Mouse (Mus musculus) frontal cortex, postnatal 10 days (tissue): ENCODE results near the gene Nanos3.

Experiments
- DNase-seq, 2 experiments: peaks; one replicate each; pipeline ENCODE4 v3.0.0; 2022; ENCODE audit warnings: low spot score in 2 of 2, mixed read lengths in 1 of 2

Nanos3 gene

GRCm38 (mm10) chr8:84183261-84184084 is 1.5 kb downstream of the Nanos3 start:
- peak in 1 of 2 experiments; percentile 39 for DNase-seq

GRCm38 (mm10) chr8:84182833-84183232 is 2.2 kb downstream of the Nanos3 start:
- DNase-seq, result no peak

- DNase-seq, result no peak
Measured at GRCm38 (mm10) chr8:84180530-84181190, 4.4 kb downstream of the Nanos3 start.

GRCm38 (mm10) chr8:84179946-84180345 is 5.1 kb downstream of the Nanos3 start:
- DNase-seq, result no peak

GRCm38 (mm10) chr8:84178592-84178991 is 6.4 kb downstream of the Nanos3 start:
- DNase-seq, result no peak

- DNase-seq, result no peak
Measured at GRCm38 (mm10) chr8:84177405-84177804, 7.6 kb downstream of the Nanos3 start.

GRCm38 (mm10) chr8:84176560-84176959 is 8.5 kb downstream of the Nanos3 start:
- no peak for DNase-seq

- DNase-seq, result no peak
Measured at GRCm38 (mm10) chr8:84173861-84174260, 11.2 kb downstream of the Nanos3 start.

- no peak for DNase-seq
Measured at GRCm38 (mm10) chr8:84170096-84170495, 14.9 kb downstream of the Nanos3 start.

- no peak for DNase-seq
Measured at GRCm38 (mm10) chr8:84167696-84168095, 17.3 kb downstream of the Nanos3 start.

GRCm38 (mm10) chr8:84157620-84158019 is 27.4 kb downstream of the Nanos3 start:
- DNase-seq, result no peak

GRCm38 (mm10) chr8:84149181-84149580 is 35.8 kb downstream of the Nanos3 start:
- DNase-seq, result no peak

GRCm38 (mm10) chr8:84148531-84148850 is 36.5 kb downstream of the Nanos3 start:
- no peak for DNase-seq

- DNase-seq, result peak; percentile 93
Measured at GRCm38 (mm10) chr8:84147769-84148530, 37.1 kb downstream of the Nanos3 start, which contains the start of the genes Cc2d1a and 4930432K21Rik. Gene Cc2d1a (minus strand): TSS chr8:84147936. Gene 4930432K21Rik (plus strand): TSS chr8:84148025.

GRCm38 (mm10) chr8:84147324-84147766 is 37.7 kb downstream of the Nanos3 start:
- no peak for DNase-seq

GRCm38 (mm10) chr8:84144636-84145245 is 40.3 kb downstream of the Nanos3 start:
- DNase-seq, result no peak

- no peak for DNase-seq
Measured at GRCm38 (mm10) chr8:84140838-84141237, 44.2 kb downstream of the Nanos3 start.

GRCm38 (mm10) chr8:84137848-84138247 is 47.2 kb downstream of the Nanos3 start:
- no peak for DNase-seq

- no peak for DNase-seq
Measured at GRCm38 (mm10) chr8:84132225-84132624, 52.8 kb downstream of the Nanos3 start.

GRCm38 (mm10) chr8:84130806-84131205 is 54.2 kb downstream of the Nanos3 start:
- DNase-seq, result no peak

- DNase-seq, result no peak
Measured at GRCm38 (mm10) chr8:84128277-84128676, 56.7 kb downstream of the Nanos3 start.
